Mouse (Mus musculus) layer of hippocampus, adult 9-10 months (tissue): ENCODE data around the gene Mab21l3.

ENCODE experiments used
- DNase-seq: peaks from one replicate; pipeline ENCODE4 v3.0.0; 2022; ENCODE audit warnings: low spot score

The Mab21l3 gene

DNA sequence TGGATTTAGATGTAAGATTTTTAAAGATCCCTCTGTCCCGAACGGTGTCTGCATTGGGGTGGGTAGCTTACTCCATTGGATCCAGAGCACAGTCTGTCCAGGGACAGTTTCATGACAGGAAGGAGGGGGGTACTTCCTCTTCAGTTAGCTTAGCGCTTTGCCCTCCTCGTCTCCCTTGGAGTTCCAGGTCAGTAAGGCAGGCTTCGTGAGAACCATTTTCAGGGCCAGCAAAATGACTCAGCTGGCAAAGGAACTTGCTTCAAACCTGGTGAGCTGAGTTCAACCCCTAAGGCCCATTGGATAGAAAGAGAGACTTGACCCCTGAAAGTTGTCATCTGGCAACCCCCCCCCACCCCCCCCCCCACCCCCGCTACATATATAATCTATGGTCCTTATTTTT, 46.0 kb downstream of the Mab21l3 start:
- DNase-seq, result no peak

DNA sequence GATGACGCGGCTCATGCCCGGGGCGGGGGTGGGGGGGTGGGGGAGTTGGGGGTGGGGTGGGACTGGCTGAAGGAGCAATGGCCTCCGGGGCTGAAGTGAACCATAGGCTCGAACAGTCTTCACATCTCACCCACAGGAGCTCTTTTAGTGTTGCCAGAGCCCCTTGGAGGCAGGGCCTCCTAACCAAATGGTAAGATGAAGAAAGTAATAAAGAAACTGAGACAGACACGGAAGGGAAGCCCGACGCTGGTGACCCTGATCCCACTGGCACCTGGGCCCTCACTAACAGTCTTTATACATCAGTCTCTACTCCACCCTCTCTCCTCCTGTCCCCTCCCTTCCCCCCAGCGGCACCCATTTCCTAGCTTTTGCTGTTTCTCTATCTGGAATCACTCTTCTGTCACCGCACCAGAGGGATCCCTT, 48.2 kb downstream of the Mab21l3 start:
- no peak for DNase-seq

DNA sequence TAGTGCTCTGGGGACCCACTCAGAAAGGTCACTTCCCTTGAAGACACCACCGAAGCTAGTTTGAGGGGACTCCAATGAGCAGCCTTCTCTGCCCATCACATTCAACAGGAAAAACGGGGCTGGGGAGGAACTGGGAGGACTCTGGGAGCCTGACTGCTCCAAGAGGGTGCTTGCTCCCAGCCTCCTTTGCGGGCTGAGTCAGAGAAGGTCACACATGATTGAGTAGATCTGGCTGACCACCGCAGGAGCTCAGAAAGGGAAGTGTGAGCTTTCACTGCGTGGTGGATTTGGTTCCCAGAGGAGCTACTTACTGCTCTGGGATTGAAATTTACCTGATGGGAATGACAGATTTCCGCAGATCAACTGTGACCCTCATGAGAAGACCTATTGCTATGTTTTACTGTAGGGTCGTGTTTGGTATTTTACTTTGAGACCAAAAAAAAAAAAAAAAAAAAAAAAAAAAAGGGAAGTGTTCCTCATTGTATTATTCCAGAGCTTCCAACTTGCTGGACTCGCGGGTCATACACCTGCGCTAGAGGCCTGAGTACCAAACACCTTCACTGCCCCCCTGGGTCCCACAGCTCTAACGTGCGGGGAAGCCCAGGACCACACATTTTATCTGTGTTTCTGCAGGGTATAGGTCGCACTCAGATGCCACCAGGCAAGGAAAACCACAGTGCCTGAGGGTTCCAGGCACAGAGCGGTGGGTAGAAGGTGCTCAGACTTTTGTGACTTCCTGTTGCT, 48.7 kb downstream of the Mab21l3 start:
- DNase-seq, result no peak

DNA sequence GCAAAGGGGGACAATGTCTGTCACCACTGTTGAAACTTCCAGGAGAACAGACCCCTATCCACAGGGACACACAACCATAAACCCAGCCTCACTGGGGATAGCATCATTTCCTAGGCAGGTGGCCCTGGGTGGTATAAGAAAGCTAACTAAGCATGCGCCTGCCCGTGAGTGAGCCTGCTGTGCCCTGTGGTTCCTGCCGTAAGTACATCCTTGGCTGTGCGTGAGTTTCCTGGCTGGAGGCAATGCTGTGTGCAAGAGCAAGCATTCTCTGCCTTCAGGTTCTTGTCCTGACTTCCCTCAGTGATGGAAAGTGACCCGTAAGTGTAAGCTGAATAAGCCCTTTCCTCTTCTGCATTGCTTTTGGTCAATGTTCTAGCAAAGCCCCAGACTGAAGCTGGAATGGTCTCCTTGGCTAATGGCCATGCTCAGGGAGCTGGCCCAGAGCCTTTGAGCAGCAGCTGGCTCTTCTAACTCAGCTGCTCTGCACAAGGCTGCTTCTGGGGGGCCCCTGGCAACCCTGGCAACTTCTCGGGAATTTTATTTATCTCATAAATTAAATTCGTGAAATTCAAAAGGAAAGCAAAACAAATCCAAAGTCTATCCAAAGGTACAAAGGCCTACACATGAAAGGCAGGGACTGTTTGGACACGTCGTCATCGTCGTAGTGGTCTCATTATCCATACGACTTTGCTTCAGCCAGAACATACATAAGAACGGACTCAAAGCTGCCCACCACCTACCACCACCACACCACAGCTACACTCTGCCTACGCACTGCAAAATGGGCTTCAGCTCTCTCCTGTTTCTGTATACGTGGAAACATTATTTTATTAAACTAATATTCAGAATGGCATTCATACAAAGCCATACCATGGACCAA, 50.7 kb downstream of the Mab21l3 start:
- no peak for DNase-seq

DNA sequence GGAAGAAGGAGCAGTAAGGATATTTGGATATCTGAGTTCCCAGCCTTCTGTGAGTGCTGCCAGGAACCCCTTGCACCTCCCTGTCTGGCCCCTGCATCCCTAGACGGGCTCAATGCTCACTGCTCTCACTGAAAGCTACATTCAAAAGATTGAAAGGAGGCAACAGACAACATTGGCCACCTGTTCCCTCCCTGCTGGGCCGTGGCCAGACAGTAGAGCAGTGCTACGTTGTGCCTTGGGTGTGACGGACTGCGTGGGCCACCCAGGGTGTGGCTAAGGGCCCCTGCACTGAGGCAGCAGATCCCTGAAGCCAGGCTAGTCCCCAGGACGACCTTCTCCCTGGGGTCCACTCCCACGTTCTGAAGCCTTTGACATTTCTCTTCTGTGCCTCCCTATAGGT, 52.5 kb downstream of the Mab21l3 start:
- DNase-seq, result no peak

DNA sequence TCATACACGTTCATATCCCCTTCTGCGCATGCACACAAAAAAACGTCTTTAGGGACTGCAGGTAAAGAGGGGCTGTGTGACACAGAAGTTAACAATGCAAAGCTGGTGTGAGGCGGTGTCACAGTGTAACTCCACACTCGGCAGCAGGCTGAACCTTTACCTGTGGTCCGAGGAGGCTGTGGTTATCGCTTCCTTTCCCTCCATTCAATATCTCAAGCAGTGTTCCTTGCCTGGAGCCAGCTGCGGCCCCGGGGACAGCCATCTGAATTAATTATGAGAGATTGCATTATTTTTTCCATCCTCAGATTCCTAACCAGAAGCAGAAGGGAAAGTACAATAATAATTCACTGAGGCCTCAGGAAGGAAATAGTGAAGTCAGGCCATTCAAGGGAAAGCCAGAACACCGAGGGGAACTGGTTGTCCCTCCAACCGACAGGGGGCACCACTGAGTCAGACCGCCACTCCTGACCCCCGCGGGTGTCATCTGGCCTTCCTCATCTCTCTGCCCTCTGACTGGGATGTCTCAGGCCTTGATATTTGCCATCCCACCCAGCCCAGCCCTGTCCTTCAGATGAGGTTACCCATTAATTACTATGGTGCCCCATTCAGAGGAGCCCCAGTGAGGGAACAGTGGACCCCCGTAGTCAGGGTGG, 53.2 kb downstream of the Mab21l3 start:
- no peak for DNase-seq

DNA sequence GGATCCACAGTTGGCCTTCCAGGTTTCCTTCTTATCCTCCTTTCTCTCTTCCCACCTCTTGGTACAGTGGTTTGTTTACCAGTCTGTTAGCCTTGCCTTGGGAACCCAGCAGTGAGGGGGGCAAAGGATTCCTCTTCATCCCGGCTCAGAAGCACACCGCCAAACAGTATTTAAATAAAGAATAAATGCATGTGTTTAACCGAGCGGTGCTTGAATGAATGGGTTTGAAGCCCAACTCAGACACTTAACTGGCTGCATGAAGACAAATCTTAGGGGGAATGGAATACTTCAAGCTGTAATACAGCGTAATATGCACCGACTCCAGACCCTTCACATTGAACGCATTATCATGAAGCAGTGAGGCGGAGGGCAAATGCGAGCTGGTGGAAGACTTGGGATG, 54.1 kb downstream of the Mab21l3 start:
- DNase-seq, result no peak

DNA sequence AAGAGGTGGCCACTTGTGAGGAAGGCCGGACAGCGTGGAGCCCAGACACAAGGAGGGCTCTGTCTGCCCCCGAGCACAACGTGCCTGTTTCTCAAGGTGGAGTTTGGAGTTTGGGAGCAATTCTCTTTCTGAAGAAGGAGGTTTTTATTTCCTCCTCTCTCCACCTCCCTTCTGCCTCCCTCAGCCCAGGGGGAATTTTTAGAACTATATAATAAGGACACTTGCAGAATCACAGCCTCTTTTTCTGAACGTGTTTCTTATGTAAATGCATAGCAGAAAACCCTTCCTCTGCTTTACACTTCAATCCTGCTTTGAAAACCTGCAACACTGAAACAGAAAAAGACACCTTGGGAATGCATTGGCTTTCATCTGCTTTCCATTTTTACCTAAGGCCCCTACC, 54.7 kb downstream of the Mab21l3 start:
- DNase-seq, result no peak

DNA sequence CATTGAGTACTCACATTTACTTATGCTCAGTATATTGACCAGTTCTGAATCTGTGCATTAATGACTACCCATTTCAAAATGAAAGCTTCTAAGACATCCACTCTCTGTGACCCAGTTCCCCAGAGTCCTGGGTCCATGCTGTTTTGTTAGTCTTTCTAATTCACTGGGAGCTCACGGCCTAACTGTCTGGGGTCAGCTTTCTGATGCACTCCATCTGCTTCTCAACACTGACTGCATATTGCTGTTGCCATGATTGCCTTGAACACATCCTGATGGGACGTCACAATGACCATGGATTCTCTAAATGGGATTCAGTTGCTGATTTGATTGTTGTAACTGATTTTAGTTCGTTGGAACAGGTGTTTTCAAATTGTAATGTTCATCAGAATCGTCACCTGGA, 56.6 kb downstream of the Mab21l3 start:
- no peak for DNase-seq

DNA sequence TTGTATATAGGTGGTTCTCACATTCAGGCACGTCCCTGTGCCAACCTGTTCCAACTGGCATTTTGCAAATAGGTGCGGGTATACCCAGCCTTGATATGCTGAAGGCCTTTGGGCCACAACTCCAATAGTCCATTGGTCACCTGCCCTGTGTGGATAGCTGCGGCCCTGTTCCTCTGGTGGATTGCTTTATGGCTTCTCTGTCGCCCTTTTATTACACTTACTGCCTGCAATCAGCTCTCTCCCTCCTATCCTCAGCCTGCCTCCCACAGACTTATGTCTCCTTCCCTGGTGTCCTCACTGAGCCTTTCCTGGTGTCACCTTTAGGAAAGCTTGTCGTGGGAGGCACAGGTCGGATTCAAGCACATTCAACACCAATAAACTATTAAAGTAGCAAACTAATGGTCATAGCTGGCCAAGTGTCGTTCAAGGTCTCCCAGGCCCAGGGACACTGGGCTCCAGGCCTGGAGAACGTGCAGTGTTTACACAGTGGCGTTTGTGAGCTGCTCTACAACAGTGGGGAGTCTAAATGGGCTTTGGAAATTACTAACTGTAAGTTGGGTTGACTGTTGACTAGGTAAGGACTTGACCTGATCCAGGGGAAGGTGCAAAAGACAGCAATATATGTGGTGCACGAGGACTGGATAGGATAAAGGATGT, 63.9 kb downstream of the Mab21l3 start:
- no peak for DNase-seq

DNA sequence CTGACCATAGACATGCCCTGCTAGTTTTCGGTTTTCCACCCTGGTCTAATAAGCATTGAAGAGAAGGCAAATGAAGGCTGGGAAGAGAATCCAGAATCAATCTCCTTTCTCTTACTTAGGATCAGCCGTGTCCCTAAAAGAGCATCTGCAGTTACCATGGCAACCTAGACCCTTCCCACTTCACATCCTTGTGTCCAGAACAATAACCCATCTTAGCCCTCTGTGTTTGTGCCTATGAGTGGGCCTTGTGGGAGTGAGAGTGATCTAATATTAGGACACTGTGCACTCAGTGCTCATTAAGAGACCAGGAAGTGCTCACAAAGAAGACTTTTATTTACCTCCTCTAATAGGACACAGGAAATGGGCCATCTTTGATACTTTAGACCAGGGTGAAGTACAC, 65.0 kb downstream of the Mab21l3 start:
- DNase-seq, result no peak

DNA sequence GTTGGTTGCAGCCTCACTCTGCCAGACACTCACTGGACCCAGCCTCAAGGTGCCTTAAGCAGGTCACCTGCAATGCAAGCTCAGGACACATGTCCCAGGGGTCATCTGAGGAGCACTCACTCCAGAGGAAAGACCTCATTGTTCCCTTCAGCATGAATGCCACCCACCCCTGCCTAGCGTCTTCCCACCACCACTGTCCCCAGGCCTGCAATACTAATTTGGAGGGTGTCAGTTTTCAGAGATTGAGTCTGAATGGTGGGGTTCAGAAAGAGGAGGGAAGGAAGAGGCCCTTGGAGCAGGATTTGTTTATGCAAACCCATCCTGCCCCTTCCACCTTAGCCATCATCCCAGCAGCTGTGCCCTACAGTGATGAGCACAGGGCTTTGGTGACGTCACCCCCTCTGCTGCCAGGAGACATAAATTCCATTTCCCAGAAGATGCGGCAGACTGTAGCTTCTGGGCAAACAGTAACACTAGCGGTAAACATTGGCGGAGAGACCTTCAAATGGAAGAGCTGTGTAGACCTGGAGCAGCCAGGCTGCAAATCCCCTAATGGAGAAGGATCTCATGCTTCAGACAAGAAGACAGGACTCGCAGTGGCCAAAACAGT, 67.8 kb downstream of the Mab21l3 start:
- DNase-seq, result no peak

DNA sequence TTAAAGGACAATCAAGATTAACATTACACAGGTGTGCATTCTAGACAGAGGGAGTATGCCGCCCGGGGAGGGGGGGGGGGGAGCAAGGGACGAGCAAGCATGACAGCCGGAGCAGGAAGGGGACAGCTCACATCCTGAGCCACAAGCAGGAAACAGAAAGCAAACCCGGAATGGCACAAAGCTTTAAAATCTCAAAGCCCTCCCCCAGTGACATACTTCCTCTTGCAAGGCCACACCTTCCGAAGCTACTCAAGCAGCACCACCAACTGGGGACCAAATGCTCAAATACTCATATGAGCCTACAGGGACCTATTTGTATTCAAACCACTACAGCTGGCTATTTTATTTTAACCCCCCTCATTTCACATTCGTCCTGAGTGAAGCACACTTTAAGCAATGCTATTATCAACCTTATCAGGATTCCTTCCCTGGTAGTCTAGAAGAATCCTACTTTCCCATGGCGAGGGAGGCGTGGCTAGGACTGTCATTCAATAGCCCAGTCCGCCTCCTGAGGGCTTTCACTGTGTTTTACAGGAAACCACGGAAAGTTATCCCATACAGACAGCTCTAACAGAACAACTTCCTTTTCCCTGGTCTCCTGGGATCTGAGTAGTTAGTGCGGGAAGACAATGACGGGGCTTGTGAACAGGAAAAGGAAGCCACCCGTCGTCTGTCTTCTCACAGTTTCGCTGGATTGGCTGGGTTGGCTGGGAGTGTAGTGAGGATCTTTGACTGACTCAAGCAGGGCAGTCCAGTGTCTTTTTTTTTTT, 69.7 kb downstream of the Mab21l3 start:
- no peak for DNase-seq

DNA sequence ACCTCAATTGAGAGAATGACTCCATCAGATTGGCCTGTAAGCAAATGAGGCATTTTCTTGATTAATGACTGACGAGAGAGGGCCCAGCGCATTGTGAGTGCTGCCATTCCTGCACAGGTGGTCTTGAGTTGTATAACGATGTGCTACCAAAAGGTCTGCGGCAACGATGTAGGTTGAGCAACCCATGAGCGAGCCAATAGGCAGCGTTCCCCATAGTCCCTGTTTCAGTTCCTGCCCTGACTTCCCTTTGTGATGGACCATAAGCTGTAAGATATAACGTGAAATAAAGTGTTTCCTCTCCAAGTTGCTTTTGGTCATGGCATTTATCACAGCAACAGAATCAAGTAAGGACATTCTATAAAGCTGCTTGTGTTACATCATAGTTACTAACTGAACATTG, 73.0 kb downstream of the Mab21l3 start:
- no peak for DNase-seq

DNA sequence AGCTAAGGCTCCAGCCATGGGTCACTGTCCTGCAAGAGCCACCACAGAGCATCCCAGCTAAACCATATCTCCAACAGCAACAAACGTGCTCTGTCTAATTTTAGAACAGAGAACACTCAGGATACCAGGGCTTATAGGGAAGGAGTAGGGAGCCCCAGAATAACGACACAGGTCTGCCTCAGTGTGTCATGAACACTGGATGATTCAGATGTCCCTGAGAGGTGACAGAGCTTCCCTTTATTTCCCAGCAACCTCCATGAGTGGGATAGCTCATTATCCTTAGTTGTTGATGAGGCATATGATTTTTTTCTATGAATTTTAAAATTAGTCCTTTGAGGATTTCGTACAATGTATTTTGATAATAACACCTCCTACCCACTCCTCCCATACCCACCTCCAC, 78.2 kb downstream of the Mab21l3 start:
- DNase-seq, result no peak

DNA sequence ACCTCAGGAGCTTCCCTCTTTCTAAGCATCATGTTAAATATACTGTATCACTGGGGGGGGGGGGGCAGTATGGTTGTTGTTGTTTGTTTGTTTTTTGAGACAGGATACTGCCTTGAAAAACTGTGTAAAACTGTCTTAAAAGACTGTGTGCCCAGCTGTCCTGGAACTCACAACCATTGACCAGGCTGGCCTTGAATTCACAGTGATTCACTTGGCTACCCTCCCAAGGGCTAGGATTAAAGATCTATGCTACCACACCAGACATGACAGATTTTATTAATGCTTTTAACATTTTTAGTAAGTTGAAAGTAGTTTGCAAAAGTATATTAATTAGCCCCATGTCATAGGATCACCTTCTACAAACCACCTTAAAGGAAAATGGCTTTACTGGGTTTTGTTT, 85.2 kb downstream of the Mab21l3 start:
- no peak for DNase-seq
